Mouse (Mus musculus): ENCODE measurements around the gene Gm43517.

DNA sequence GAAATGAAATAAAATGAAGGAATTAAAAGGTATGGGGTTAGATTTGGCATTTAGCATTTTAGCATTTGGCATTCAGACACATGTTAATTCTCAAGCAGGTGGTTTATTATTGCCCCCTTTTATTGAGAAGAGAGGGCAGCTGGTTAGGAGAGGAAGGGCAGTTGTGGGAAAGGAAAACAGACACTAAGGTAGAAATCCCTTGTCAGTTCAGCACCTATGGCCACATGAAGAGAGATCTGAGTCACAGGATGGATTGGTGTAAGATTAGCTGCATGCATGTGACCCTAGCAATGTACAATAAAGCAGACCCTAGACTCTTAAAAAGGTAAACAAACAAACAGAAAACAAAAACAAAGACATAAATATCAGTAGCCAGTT is 13.2 kb downstream of the Gm43517 start:
- TF ChIP-seq HCFC1 (IDR thresholded peaks at IDR 0.05; ENCODE audit: borderline replicate concordance, insufficient read depth, low read length), result no peak
- no peak for TF ChIP-seq MAFK (IDR thresholded peaks at IDR 0.05; ENCODE audit: insufficient read depth, low read depth, low read length)
